Mouse (Mus musculus) MEL (cell line): ENCODE data around the gene Foxp2.

ENCODE experiments used
- EP300 ChIP-seq, 2 experiments: IDR thresholded peaks; 2 replicates each; pipeline ENCODE4 v1.6.1; 2011; ENCODE audit warnings: improper control_type of control experiment in 2 of 2, low read length in 2 of 2, low read depth in 1 of 2, mild to moderate bottlenecking in 1 of 2
- POLR2AphosphoS5 ChIP-seq: IDR thresholded peaks from 2 replicates; pipeline ENCODE4 v1.6.1; 2012; ENCODE audit warnings: low read depth, borderline replicate concordance, mild to moderate bottlenecking, inconsistent platforms, low read length, moderate library complexity, mixed read lengths
- SIN3A ChIP-seq: IDR thresholded peaks from 2 replicates; pipeline ENCODE4 v1.6.1; 2012; ENCODE audit warnings: low read length, improper control_type of control experiment, inconsistent platforms

DNA sequence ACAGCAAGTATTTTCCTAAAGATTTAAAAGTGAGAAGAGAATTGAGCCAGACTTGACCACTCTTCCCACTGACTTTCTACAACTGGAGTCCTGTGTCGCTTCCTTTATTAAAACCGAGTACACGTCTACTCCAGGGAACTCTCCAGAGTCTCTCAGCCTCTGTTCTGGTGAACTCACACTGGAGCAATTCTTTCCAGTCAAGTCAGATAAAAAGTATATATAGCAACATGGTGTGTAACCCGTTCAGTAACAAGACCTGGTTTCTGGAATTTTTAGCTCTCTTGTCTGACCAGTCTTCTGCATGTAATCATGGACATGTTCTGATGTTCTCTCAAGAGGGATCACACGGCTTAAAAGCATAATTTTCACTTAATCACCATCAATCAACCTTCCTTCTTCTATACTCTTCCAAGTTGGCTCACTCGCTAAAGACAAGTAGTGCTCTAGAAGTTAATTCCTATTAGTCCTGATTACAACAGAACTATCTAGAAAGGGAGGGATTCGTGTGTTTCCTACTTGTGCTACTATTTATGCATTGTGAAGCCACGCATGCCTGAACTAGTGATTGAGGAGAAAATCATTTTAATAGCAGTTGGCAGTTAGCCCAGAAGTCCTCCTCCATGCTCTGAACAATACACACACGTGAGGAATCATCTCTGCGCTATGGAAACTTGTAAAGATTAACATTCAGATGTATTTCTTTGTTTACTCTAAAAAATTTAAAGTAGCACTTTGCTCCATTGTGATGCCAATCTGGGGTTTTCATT, 341.2 kb downstream of the Foxp2 start:
- TF ChIP-seq EP300 (IDR thresholded peaks at IDR 0.05; ENCODE audit: low read depth in 1 of 2, low read length in 2 of 2) (no peak), POLR2AphosphoS5 (no peak), SIN3A (no peak)
